Mouse (Mus musculus) G1E (cell line): Measurements from ENCODE around the gene Armc9. TPM values are rescaled to one million over a fixed set of nuclear protein-coding genes. Genes with fewer than 3 reads are reported as not detected.

ENCODE experiments used
- ATAC-seq: 2 replicates; pipeline ENCODE4 v1.8.0; 2016; ENCODE audit warnings: mild to moderate bottlenecking; ENCODE audit not compliant: insufficient number of reproducible peaks, poor library complexity, low FRiP score, severe bottlenecking; ENCODE audit errors: extremely low read depth
- DNase-seq: peaks from one replicate; pipeline ENCODE4 v3.0.0; 2012; ENCODE audit warnings: low spot score
- H3K27me3 ChIP-seq: 2 replicates; pipeline ENCODE4 v1.6.1; 2012; ENCODE audit warnings: mild to moderate bottlenecking, low read length, inconsistent platforms; ENCODE audit not compliant: insufficient read depth
- H3K36me3 ChIP-seq: replicated peaks from 2 replicates; pipeline ENCODE3; 2012; ENCODE audit warnings: mild to moderate bottlenecking, inconsistent platforms
- H3K4me1 ChIP-seq: 2 replicates; pipeline ENCODE4 v1.6.1; 2012; ENCODE audit warnings: low read depth, low read length, inconsistent platforms, mixed read lengths; ENCODE audit not compliant: insufficient read depth
- H3K4me3 ChIP-seq: 2 replicates; pipeline ENCODE4 v1.5.1; 2012; ENCODE audit warnings: low read depth, mild to moderate bottlenecking, inconsistent platforms, low read length, moderate library complexity, mixed read lengths
- H3K9me3 ChIP-seq: replicated peaks from 2 replicates; pipeline ENCODE4 v1.6.1; 2012; ENCODE audit warnings: inconsistent platforms
- CTCF ChIP-seq: IDR thresholded peaks from 2 replicates; pipeline ENCODE4 v1.5.1; 2012; ENCODE audit warnings: low read depth, low read length, inconsistent platforms, mixed read lengths
- GATA1 ChIP-seq: IDR thresholded peaks from 2 replicates; pipeline ENCODE4 v1.6.1; 2012; ENCODE audit warnings: borderline replicate concordance, low read length, inconsistent platforms, mixed read lengths
- GATA2 ChIP-seq: IDR thresholded peaks from 2 replicates; pipeline ENCODE4 v1.6.1; 2012; ENCODE audit warnings: low read depth, low read length, inconsistent platforms, borderline replicate concordance
- POLR2AphosphoS5 ChIP-seq: IDR thresholded peaks from 2 replicates; pipeline ENCODE4 v1.6.1; 2012; ENCODE audit warnings: low read depth, low read length, inconsistent platforms; ENCODE audit not compliant: insufficient replicate concordance
- TAL1 ChIP-seq: conservative IDR thresholded peaks from 2 replicates; pipeline ENCODE4 v1.6.1; 2012; ENCODE audit warnings: low read depth, low read length, inconsistent platforms, mixed read lengths
- polyA plus RNA-seq: library from polyadenylated mRNA; stranded (reverse); fragments of >175 nt; gene quantifications from 2 replicates; pipeline ENCODE4 v1.2.3, GENCODE M21; 2012
- total RNA-seq, 2 experiments: library from RNA; stranded (forward) in 1 of 2; stranded (reverse) in 1 of 2; fragments of 200-1000 nt in 1 of 2; fragments of >200 nt in 1 of 2; fragmentation: Nextera tagmentation in 1 of 2; gene quantifications; 2 replicates each; pipeline ENCODE4 v1.2.3; 2014 to 2017

Armc9 gene
- total and polyA plus RNA-seq, 3 experiments = 4.8 to 15.0 (median 12.3) TPM

DNA sequence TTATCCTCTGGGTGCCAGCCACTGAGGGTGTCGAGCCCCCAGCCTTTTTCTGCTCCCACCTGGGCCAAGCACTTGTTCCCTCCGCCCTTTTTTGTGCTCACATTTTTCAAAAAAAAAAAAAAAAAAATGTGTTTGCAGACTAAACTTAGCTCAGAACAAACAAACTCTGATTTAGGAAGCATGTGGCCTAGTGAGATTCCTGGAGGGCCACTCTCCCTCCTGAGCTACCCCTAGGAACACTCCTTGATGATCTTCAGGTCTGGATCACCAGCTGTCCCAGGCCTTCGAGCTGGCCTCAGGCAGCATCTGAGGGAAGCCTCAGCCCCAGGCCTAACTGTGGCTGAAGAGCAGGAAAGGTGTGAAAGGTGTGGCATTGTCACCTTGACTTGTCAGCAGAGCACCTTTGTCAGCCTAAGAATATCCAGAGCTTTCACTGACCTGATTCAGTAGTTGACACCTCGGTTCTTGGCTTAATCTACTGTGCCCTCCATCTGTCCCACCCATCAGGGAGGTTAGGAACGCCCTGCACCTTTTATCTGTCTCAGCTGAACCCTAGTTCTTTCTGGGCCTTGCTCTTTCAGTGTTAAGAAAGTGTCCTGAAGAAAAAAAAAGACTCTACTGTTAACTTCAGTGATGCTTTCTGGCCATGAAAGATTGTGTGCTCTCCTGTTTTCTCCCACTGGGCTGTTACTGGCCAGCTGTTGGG is 27.6 kb downstream of the Armc9 start:
- ATAC-seq = no peak
- DNase-seq = no peak
- H3K36me3 ChIP-seq = peaks cover 47% of the 10 kb centered on the region
- TF ChIP-seq TAL1 (no peak), CTCF (no peak), POLR2AphosphoS5 (no peak), GATA2 (no peak), GATA1 (no peak)
- peaks cover 3% of the 10 kb centered on the region; the same call in 1 of the 2 replicates for H3K4me1 ChIP-seq
- no peaks in the 10 kb centered on the region for H3K9me3 ChIP-seq
- no peaks in the 10 kb centered on the region for H3K27me3 ChIP-seq
- no peak overlapping the region for H3K4me3 ChIP-seq

DNA sequence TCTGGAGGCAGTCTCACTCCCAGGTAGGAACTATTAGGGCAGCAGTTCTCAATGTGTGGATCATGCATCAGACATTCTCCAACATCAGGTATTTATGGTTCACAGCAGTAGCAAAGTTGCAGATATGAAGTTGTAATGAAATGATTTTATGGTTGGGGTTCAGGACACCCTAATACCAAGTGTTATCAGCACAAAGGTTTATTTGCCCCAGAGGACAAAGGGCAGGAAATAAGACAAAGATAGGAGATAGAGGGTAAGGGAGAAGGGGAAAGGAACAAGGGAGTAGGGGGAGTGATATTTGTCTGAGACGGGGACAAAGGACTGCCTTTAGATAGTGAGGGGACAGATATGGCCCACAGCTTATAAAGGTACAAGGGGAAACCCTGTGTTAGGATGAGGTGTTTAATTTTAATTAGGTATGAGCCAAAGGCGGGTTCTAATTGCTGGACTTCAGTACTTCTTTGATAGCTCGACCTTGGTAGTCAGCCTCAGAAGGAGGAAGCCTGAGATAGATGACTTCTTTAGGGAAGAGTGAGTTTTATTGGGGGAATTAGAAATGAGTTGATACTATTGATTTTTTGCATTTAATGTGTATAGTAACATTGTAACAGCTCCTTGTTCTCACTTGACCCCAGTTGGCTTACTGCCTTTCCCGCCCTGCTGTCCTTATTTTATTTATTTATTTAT is 29.1 kb downstream of the Armc9 start:
- Histone ChIP-seq H3K9me3 (no peaks in the 10 kb centered on the region), H3K4me3 (no peak overlapping the region), H3K4me1 (peaks cover 3% of the 10 kb centered on the region; the same call in 1 of the 2 replicates), H3K27me3 (no peaks in the 10 kb centered on the region), H3K36me3 (peaks cover 43% of the 10 kb centered on the region)
- ATAC-seq (no peak), DNase-seq (no peak)
- TF ChIP-seq GATA1 (no peak), TAL1 (no peak), POLR2AphosphoS5 (no peak), GATA2 (no peak), CTCF (no peak)

DNA sequence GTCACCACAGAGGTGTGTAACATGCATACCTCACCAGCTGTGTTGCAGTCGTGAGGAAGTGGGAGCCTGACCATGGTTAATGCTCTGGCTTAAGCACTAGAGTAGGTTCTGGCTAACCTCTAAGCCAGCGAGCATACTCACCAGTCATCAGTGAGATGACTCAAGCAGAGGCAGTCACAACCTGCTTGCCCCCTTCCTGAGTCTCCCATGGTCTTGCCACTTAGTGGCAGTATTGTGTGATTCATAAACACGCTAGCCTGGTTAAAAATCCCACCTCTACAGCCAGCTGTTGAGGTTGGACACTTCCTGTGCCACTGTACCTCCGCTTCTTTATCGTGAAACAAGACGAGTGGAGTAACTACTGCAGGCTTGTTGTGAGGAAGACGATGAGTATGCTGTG is 32.2 kb downstream of the Armc9 start:
- Histone ChIP-seq H3K4me3 (no peak overlapping the region), H3K9me3 (no peaks in the 10 kb centered on the region), H3K4me1 (no peaks in the 10 kb centered on the region), H3K36me3 (peaks cover 45% of the 10 kb centered on the region), H3K27me3 (no peaks in the 10 kb centered on the region)
- no peak for TF ChIP-seq TAL1
- no peak for TF ChIP-seq GATA2
- no peak for TF ChIP-seq POLR2AphosphoS5
- no peak for TF ChIP-seq CTCF
- TF ChIP-seq GATA1 = no peak
- ATAC-seq = no peak
- no peak for DNase-seq

- no peak for TF ChIP-seq CTCF
- TF ChIP-seq TAL1 = no peak
- no peak for TF ChIP-seq GATA2
- no peak for TF ChIP-seq GATA1
- no peak for TF ChIP-seq POLR2AphosphoS5
- Histone ChIP-seq H3K4me1 (no peaks in the 10 kb centered on the region), H3K36me3 (peaks cover 40% of the 10 kb centered on the region), H3K4me3 (no peak overlapping the region), H3K9me3 (no peaks in the 10 kb centered on the region), H3K27me3 (no peaks in the 10 kb centered on the region)
- ATAC-seq = no peak
- DNase-seq = no peak
Measured at GRCm38 (mm10) chr1:86187856-86188255, 33.3 kb downstream of the Armc9 start.

GRCm38 (mm10) chr1:86188271-86188670 is 33.7 kb downstream of the Armc9 start:
- H3K4me1 ChIP-seq = no peaks in the 10 kb centered on the region
- TF ChIP-seq CTCF (no peak), GATA2 (no peak), TAL1 (no peak), POLR2AphosphoS5 (no peak), GATA1 (no peak)

GRCm38 (mm10) chr1:86189034-86189702 is 34.6 kb downstream of the Armc9 start:
- Histone ChIP-seq H3K36me3 (peaks cover 42% of the 10 kb centered on the region), H3K4me3 (no peak overlapping the region), H3K9me3 (no peaks in the 10 kb centered on the region), H3K27me3 (no peaks in the 10 kb centered on the region), H3K4me1 (no peaks in the 10 kb centered on the region)
- ATAC-seq = peak; percentile 15; the same call in 1 of the 2 replicates
- no peak for TF ChIP-seq GATA2
- no peak for TF ChIP-seq POLR2AphosphoS5
- TF ChIP-seq TAL1 = no peak
- no peak for TF ChIP-seq GATA1
- no peak for TF ChIP-seq CTCF
- no peak for DNase-seq

More at GRCm38 (mm10) chr1:86188271-86188670, 33.7 kb downstream of the Armc9 start:
- H3K4me3 ChIP-seq = no peak overlapping the region
- ATAC-seq (no peak), DNase-seq (no peak)
- H3K27me3 ChIP-seq = no peaks in the 10 kb centered on the region
- H3K9me3 ChIP-seq = no peaks in the 10 kb centered on the region
- peaks cover 37% of the 10 kb centered on the region for H3K36me3 ChIP-seq
